Mouse (Mus musculus) midbrain, embryonic 11.5 days (tissue): ENCODE data around the gene Adipor1. TPM values are rescaled to one million over a fixed set of nuclear protein-coding genes. Genes with fewer than 3 reads are reported as not detected.

ENCODE experiments used
- ATAC-seq: fragments of 200-750 bp; cut with Nextera tagmentation; 2 replicates; pipeline ENCODE4 v1.8.0; 2017; ENCODE audit warnings: moderate TSS enrichment, moderate library complexity; ENCODE audit not compliant: low FRiP score
- DNase-seq: peaks from one replicate; pipeline ENCODE4 v3.0.0; 2015; ENCODE audit warnings: low spot score; ENCODE audit errors: missing footprints
- H3K27ac ChIP-seq: fragments of 300-500 bp; sonication (generic); 2 replicates; pipeline ENCODE4 v1.5.1; 2014; ENCODE audit warnings: low read depth, low read length
- H3K27me3 ChIP-seq: fragments of 300-500 bp; sonication (generic); 2 replicates; pipeline ENCODE4 v1.6.1; 2014; ENCODE audit warnings: mild to moderate bottlenecking, low read length, moderate library complexity, mixed read lengths; ENCODE audit not compliant: control insufficient read depth, insufficient read depth
- H3K36me3 ChIP-seq: fragments of 300-500 bp; sonication (generic); 2 replicates; pipeline ENCODE4 v1.6.1; 2014; ENCODE audit warnings: mild to moderate bottlenecking, low read length, moderate library complexity, mixed read lengths; ENCODE audit not compliant: control insufficient read depth, insufficient read depth
- H3K4me1 ChIP-seq: fragments of 300-500 bp; sonication (generic); 2 replicates; pipeline ENCODE4 v1.6.1; 2014; ENCODE audit warnings: low read length; ENCODE audit not compliant: control insufficient read depth, insufficient read depth
- H3K4me2 ChIP-seq: fragments of 300-500 bp; sonication (generic); 2 replicates; pipeline ENCODE4 v1.6.1; 2014; ENCODE audit warnings: mild to moderate bottlenecking, moderate library complexity
- H3K4me3 ChIP-seq: fragments of 300-500 bp; sonication (generic); 2 replicates; pipeline ENCODE4 v1.5.1; 2014; ENCODE audit warnings: low read depth, low read length
- H3K9ac ChIP-seq: fragments of 300-500 bp; sonication (generic); 2 replicates; pipeline ENCODE4 v1.6.1; 2014; ENCODE audit warnings: low read length
- H3K9me3 ChIP-seq: fragments of 300-500 bp; sonication (generic); 2 replicates; pipeline ENCODE4 v1.6.1; 2016; ENCODE audit warnings: low read length; ENCODE audit not compliant: control insufficient read depth
- WGBS: fragments of 180-500 bp; shearing (Covaris S2); extraction: QIAGEN DNeasy Blood & Tissue Kit; methylation state at CpG from one replicate; pipeline ENCODE4 v1.1.7; 2014; 5-methylcytosine and 5-hydroxymethylcytosine counted together
- polyA plus RNA-seq: library from polyadenylated mRNA; unstranded; fragments of >200 nt; fragmentation: Nextera tagmentation; extraction: Ambion mirVana; gene quantifications from 2 replicates; pipeline ENCODE4 v1.2.1, GENCODE M21; 2014

Gene Adipor1
- polyA plus RNA-seq, 1 experiment from 2014 or later, result 76.7 TPM

DNA sequence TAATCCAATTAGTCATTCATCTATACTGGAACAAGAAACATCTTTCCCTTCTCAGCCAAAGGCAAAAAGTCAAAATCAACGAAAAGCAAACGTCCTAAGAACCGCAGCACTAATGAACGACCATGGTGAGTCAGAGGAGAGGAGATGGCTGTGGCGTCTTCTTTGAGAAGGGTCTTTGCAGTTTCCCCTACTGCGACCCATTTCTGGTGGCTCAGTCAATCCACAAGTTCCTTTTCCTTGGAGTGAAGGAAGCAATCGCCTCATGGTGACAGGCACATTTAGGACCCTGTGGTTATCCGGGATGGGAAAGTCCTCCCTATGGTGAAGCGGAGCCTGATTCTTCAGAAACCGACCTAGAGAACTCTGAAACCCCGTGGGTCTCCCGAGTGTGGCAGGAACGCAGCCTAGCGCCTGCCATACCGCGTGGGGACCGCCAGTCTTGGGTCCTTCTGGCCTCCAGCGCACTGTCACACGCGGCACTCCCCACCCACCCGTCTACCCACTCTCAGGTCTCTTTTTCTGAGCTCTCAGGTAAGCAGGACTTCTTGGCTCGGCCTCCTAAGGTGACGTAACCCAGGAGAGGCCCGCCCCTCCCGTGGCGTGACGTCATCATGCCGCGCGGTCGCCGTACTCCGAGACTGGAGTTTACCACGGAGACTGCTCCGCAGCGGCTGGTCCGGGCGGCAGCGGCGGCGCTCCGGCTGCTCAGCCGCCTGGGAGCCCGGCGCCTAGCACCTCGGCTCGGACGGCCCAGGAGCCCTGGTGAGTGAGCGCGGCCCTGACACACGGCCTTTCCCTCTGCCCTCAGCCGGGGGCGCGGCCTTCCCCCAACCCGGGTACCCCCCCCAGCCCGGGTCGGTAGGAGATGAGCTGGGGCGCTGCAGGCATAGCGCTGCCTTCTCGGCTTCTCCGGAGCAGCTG, 40.0 kb downstream of the Adipor1 start, which contains the start of gene Klhl12:
Gene Klhl12, plus strand, starts transcription at position 628 of the 921 bp plus-strand sequence.
- ATAC-seq, result peak; percentile 96
- peaks cover 10% of the 10 kb centered on the region; the same call in 1 of the 2 replicates for H3K4me1 ChIP-seq

GRCm38 (mm10) chr1:134456060-134456459, 40.9 kb downstream of the Adipor1 start:
- Histone ChIP-seq H3K36me3 (peaks cover 4% of the 10 kb centered on the region; the same call in 1 of the 2 replicates), H3K27me3 (no peaks in the 10 kb centered on the region), H3K4me2 (peak overlapping the region; percentile 50), H3K9ac (peak overlapping the region; percentile 96), H3K4me3 (peak overlapping the region; percentile 96), H3K9me3 (no peaks in the 10 kb centered on the region), H3K27ac (no peak overlapping the region), H3K4me1 (peaks cover 10% of the 10 kb centered on the region; the same call in 1 of the 2 replicates)
- DNase-seq (peak; percentile 87), ATAC-seq (no peak)
- WGBS, result 26% methylated on average over 5 of the region's 5 CpGs

More for the DNA sequence above, 40.0 kb downstream of the Adipor1 start, which contains the start of gene Klhl12:
- peak within 1 kb of the TSS; percentile 96 for H3K4me3 ChIP-seq
- DNase-seq, result peak; percentile 100
- H3K27me3 ChIP-seq, result no peaks in the 10 kb centered on the region
- WGBS, result 1% methylated on average over 60 of the region's 61 CpGs
- H3K4me2 ChIP-seq, result peak within 1 kb of the TSS; percentile 50
- H3K36me3 ChIP-seq, result peaks cover 2% of the 10 kb centered on the region; the same call in 1 of the 2 replicates
- peak within 1 kb of the TSS; percentile 96 for H3K9ac ChIP-seq
- peak within 1 kb of the TSS; percentile 25; the same call in 1 of the 2 replicates for H3K27ac ChIP-seq
- H3K9me3 ChIP-seq, result no peaks in the 10 kb centered on the region

DNA sequence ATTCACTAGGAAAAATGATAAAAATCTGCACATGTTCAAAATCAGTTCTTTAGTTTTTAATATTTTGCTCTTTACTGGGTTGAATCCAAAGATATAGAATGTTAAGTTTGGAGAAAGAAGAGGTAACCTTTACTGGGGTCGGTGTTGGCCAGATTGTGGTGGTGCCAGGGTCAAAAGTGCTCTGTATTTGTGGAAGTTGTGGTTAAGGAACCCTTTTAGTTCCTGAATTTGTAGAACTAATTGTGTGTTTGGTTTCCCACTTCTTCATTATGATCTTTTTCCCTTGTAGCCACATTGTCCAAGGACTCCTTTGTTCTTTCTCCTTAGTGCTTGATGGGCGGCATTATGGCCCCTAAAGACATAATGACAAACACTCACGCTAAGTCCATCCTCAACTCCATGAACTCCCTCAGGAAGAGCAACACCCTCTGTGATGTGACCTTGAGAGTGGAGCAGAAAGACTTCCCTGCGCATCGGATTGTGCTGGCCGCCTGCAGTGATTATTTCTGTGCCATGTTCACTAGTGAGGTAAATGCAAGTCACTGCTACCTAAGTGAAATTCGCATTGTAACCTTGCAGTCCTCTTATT, 43.1 kb downstream of the Adipor1 start:
- DNase-seq (no peak), ATAC-seq (no peak)
- H3K36me3 ChIP-seq, result peaks cover 4% of the 10 kb centered on the region; the same call in 1 of the 2 replicates
- H3K4me3 ChIP-seq, result no peak overlapping the region
- 92% methylated on average over 7 of the region's 7 CpGs for WGBS
- peaks cover 10% of the 10 kb centered on the region; the same call in 1 of the 2 replicates for H3K4me1 ChIP-seq
- H3K9ac ChIP-seq, result no peak overlapping the region
- no peaks in the 10 kb centered on the region for H3K27me3 ChIP-seq
- no peak overlapping the region for H3K27ac ChIP-seq
- H3K9me3 ChIP-seq, result no peaks in the 10 kb centered on the region
- H3K4me2 ChIP-seq, result no peak overlapping the region

- ATAC-seq (no peak), DNase-seq (no peak)
- H3K4me2 ChIP-seq, result no peak overlapping the region
- H3K27ac ChIP-seq, result no peak overlapping the region
- H3K9ac ChIP-seq, result no peak overlapping the region
- H3K4me3 ChIP-seq, result no peak overlapping the region
- no peaks in the 10 kb centered on the region for H3K27me3 ChIP-seq
- 88% methylated on average over 1 of the region's 1 CpGs for WGBS
- peaks cover 7% of the 10 kb centered on the region; the same call in 1 of the 2 replicates for H3K4me1 ChIP-seq
- H3K36me3 ChIP-seq, result peaks cover 4% of the 10 kb centered on the region; the same call in 1 of the 2 replicates
- H3K9me3 ChIP-seq, result no peaks in the 10 kb centered on the region
These were observed 45.4 kb downstream of the Adipor1 start for GRCm38 (mm10) chr1:134460294-134461284.

Other genes with a start within 250 kb of the Adipor1 start
- gene Chil1, start 233.2 kb upstream of the Adipor1 start, polyA plus RNA-seq, result 1.8 and 2.2 TPM in 2 replicates
- 0.12 and 0.22 TPM in 2 replicates for gene Mybph, start 221.9 kb upstream of the Adipor1 start, polyA plus RNA-seq
- 0.07 and 0.08 TPM in 2 replicates for gene Adora1, start 179.9 kb upstream of the Adipor1 start, polyA plus RNA-seq
- not detected in 2 replicates for gene Myog, start 125.4 kb upstream of the Adipor1 start, polyA plus RNA-seq
- gene Ppfia4, start 82.5 kb upstream of the Adipor1 start, polyA plus RNA-seq, result 1.9 and 2.6 TPM in 2 replicates
- gene Tmem183a, start 53.4 kb upstream of the Adipor1 start, polyA plus RNA-seq, result 128 and 137 TPM in 2 replicates
- not detected in 2 replicates for gene 4933406M09Rik, start 29.4 kb upstream of the Adipor1 start, polyA plus RNA-seq
- gene Cyb5r1, start 9.8 kb upstream of the Adipor1 start, polyA plus RNA-seq, result 17.5 and 19.3 TPM in 2 replicates
- 31.0 and 31.7 TPM in 2 replicates for gene Klhl12, start 40.2 kb downstream of the Adipor1 start, polyA plus RNA-seq
- gene Rabif, start 79.3 kb downstream of the Adipor1 start, polyA plus RNA-seq, result 47.4 and 48.1 TPM in 2 replicates
- not detected in 2 replicates for gene Mgat4e, start 134.3 kb downstream of the Adipor1 start, polyA plus RNA-seq
- gene Kdm5b, start 144.8 kb downstream of the Adipor1 start, polyA plus RNA-seq, result 74.0 and 85.3 TPM in 2 replicates
- 1.6 and 2.0 TPM in 2 replicates for gene Syt2, start 231.3 kb downstream of the Adipor1 start, polyA plus RNA-seq